Mouse (Mus musculus) embryonic facial prominence, embryonic 13.5 days (tissue): ENCODE measurements around the gene Lims1. TPM values are rescaled to one million over a fixed set of nuclear protein-coding genes. Genes with fewer than 3 reads are reported as not detected.

ENCODE experiments used
- ATAC-seq: fragments of 200-750 bp; cut with Nextera tagmentation; 2 replicates; pipeline ENCODE4 v1.8.0; 2017; ENCODE audit warnings: low read depth; ENCODE audit not compliant: insufficient number of reproducible peaks, insufficient read depth, low FRiP score, low TSS enrichment
- H3K27ac ChIP-seq: fragments of 300-500 bp; sonication (generic); 2 replicates; pipeline ENCODE4 v1.5.1; 2015; ENCODE audit warnings: moderate library complexity, mild to moderate bottlenecking, inconsistent platforms
- H3K27me3 ChIP-seq: fragments of 300-500 bp; sonication (generic); 2 replicates; pipeline ENCODE4 v1.6.1; 2015; ENCODE audit warnings: mild to moderate bottlenecking, inconsistent platforms
- H3K36me3 ChIP-seq: fragments of 300-500 bp; sonication (generic); 2 replicates; pipeline ENCODE4 v1.6.1; 2015; ENCODE audit warnings: mild to moderate bottlenecking, inconsistent platforms
- H3K4me1 ChIP-seq: fragments of 300-500 bp; sonication (generic); 2 replicates; pipeline ENCODE4 v1.6.1; 2015; ENCODE audit warnings: inconsistent platforms
- H3K4me2 ChIP-seq: fragments of 300-500 bp; sonication (generic); 2 replicates; pipeline ENCODE4 v1.6.1; 2015; ENCODE audit warnings: moderate library complexity, mild to moderate bottlenecking, inconsistent platforms
- H3K4me3 ChIP-seq: fragments of 300-500 bp; sonication (generic); 2 replicates; pipeline ENCODE4 v1.5.1; 2015; ENCODE audit warnings: mild to moderate bottlenecking, inconsistent platforms
- H3K9ac ChIP-seq: fragments of 300-500 bp; sonication (generic); 2 replicates; pipeline ENCODE4 v1.6.1; 2015; ENCODE audit warnings: mild to moderate bottlenecking, inconsistent platforms
- H3K9me3 ChIP-seq: fragments of 300-500 bp; sonication (generic); 2 replicates; pipeline ENCODE4 v1.6.1; 2016; ENCODE audit warnings: inconsistent platforms
- WGBS: fragments of 180-500 bp; shearing (Covaris S2); methylation state at CpG from one replicate; pipeline ENCODE4 v1.1.7; 2015; ENCODE audit warnings: mixed read lengths; 5-methylcytosine and 5-hydroxymethylcytosine counted together
- polyA plus RNA-seq: library from polyadenylated mRNA; unstranded; fragments of >200 nt; fragmentation: Nextera tagmentation; extraction: Ambion mirVana; gene quantifications from 2 replicates; pipeline ENCODE4 v1.2.1, GENCODE M21; 2015

The Lims1 gene
- polyA plus RNA-seq, 1 experiment from 2014 or later = 126 TPM

DNA sequence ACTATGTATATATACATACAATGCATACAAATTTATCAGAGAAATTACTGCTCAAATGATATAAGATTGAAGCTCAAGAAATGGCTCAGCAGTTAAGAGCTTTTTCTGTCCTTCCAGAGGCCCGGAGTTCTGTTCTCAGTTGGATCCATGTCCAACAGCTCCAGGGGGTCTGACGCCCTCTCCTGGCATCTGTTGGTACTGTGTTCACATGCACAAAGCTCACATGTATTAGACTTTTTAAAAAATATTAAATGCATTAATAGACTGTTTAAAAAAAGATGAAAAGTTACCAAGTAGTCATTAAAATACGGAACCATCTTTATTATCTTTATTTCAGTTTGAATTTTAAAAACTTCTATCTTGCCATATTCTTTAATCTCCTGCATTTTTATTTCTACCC lies 65.4 kb downstream of the Lims1 start:
- no peaks in the 10 kb centered on the region for H3K9me3 ChIP-seq
- ATAC-seq = no peak
- H3K4me1 ChIP-seq = peaks cover 5% of the 10 kb centered on the region; the same call in 1 of the 2 replicates
- H3K36me3 ChIP-seq = no peaks in the 10 kb centered on the region
- no peak overlapping the region for H3K4me2 ChIP-seq
- no peak overlapping the region for H3K27ac ChIP-seq
- H3K27me3 ChIP-seq = no peaks in the 10 kb centered on the region
- WGBS = 88% methylated on average over 3 of the region's 3 CpGs
- H3K4me3 ChIP-seq = no peak overlapping the region
- H3K9ac ChIP-seq = no peak overlapping the region

DNA sequence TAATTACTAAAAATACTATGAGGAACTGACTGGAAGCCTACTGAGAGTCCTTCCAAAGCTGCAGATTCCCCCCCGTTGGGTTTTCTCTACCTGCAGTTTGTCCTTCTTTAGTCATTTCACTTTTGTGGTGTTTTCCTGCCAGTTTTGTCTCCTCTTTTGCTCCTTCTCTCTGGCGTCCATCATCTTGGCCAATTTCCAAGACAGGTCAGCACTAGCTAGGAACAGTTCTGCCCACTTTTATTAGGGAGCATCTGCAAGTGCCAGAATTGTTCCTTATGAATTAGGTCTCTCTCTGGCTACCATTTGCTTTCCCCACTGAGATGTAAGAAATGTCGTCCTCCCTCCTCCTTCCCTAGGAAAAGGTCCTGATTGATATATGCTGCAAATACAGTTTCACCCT lies 65.9 kb downstream of the Lims1 start:
- Histone ChIP-seq H3K27me3 (no peaks in the 10 kb centered on the region), H3K36me3 (no peaks in the 10 kb centered on the region), H3K9ac (no peak overlapping the region), H3K4me3 (no peak overlapping the region), H3K27ac (no peak overlapping the region), H3K4me1 (peaks cover 5% of the 10 kb centered on the region; the same call in 1 of the 2 replicates), H3K9me3 (no peaks in the 10 kb centered on the region), H3K4me2 (no peak overlapping the region)
- WGBS = 84% methylated on average over 3 of the region's 3 CpGs
- ATAC-seq = no peak

DNA sequence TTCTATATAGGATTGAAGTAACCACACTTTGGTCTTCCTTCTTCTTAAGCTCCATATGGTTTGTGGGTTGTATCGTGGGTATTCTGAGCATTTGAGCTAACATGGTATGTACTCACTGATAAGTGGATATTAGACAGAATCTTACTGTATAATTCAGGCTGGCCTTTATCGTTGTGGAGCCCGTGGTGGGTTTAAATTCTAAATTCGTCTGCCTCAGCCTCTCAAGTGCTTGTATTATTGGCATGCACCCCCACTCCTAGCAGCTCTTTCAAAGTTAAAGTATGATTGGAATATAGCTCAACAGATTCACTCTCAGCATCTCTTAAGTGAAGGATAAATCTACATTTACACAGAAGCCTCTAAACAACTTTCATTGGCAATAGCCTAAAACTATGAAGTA lies 69.2 kb downstream of the Lims1 start:
- Histone ChIP-seq H3K9me3 (no peaks in the 10 kb centered on the region), H3K27ac (no peak overlapping the region), H3K36me3 (no peaks in the 10 kb centered on the region), H3K4me1 (no peaks in the 10 kb centered on the region), H3K27me3 (no peaks in the 10 kb centered on the region), H3K4me3 (no peak overlapping the region), H3K9ac (no peak overlapping the region), H3K4me2 (no peak overlapping the region)
- ATAC-seq = no peak
- 79% methylated on average over 4 of the region's 4 CpGs for WGBS

DNA sequence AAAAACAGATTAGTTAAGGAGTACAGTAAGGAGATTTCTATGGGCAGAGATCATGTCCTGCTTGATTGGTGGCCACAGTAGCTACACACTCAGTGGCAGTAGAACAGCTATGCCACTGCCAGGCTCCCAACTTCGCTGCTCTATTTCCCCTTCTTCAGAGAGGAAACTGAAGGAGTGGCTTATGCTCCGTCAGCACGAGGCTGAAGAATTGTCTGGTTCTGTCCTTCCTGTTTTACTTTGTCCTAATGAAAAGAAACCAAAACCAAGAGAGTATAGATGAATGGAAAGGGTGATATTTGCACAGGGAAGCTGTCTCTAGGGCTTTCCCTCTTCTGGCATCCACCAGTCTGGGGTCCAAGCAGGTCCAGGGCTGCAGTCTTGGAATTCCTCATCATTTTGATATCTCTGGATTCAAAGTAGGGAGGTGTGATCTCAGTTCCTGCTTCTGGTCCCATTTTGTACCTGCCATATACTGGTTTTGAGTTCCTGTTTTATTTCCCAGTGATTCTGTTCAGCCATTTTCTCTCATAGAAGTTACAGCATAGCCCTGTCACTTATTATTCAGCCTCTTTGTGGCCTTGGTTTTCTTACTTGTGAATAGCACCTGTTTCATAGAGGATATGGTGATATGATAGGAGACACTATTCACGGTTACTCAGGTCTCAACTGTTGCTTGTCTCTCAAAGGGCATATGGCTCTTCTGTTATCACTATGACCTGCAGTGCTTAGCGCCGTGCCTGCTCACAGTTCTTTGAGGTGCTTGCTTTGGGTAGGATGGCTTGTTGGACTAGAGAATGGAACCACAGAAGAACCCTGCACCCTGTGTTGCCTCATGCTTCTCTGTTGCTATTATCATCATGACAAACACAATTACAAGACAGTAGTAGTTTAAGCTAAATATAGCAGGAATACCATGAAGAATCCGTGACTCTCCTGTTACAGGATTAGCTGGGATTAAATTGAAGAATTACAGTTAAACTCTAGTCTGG lies 70.1 kb downstream of the Lims1 start:
- Histone ChIP-seq H3K27me3 (no peaks in the 10 kb centered on the region), H3K9me3 (no peaks in the 10 kb centered on the region), H3K27ac (no peak overlapping the region), H3K4me2 (no peak overlapping the region), H3K9ac (no peak overlapping the region), H3K4me1 (no peaks in the 10 kb centered on the region), H3K36me3 (no peaks in the 10 kb centered on the region), H3K4me3 (no peak overlapping the region)
- 85% methylated on average over 7 of the region's 7 CpGs for WGBS
- ATAC-seq = no peak

GRCm38 (mm10) chr10:58394170-58394569 lies 70.9 kb downstream of the Lims1 start:
- no peak overlapping the region for H3K4me3 ChIP-seq
- H3K27me3 ChIP-seq = no peaks in the 10 kb centered on the region
- peaks cover 4% of the 10 kb centered on the region; the same call in 1 of the 2 replicates for H3K36me3 ChIP-seq
- H3K27ac ChIP-seq = no peak overlapping the region
- H3K4me2 ChIP-seq = no peak overlapping the region
- WGBS = 75% methylated on average over 10 of the region's 10 CpGs
- ATAC-seq = no peak
- no peaks in the 10 kb centered on the region for H3K4me1 ChIP-seq
- H3K9me3 ChIP-seq = no peaks in the 10 kb centered on the region
- no peak overlapping the region for H3K9ac ChIP-seq

- ATAC-seq = no peak
- H3K27me3 ChIP-seq = no peaks in the 10 kb centered on the region
- H3K4me1 ChIP-seq = no peaks in the 10 kb centered on the region
- H3K9me3 ChIP-seq = no peaks in the 10 kb centered on the region
- H3K36me3 ChIP-seq = peaks cover 9% of the 10 kb centered on the region; the same call in 1 of the 2 replicates
- no peak overlapping the region for H3K4me3 ChIP-seq
- 90% methylated on average over 4 of the region's 4 CpGs for WGBS
- no peak overlapping the region for H3K9ac ChIP-seq
- H3K27ac ChIP-seq = no peak overlapping the region
- H3K4me2 ChIP-seq = no peak overlapping the region
These were observed 72.0 kb downstream of the Lims1 start for GRCm38 (mm10) chr10:58395315-58395714.

DNA sequence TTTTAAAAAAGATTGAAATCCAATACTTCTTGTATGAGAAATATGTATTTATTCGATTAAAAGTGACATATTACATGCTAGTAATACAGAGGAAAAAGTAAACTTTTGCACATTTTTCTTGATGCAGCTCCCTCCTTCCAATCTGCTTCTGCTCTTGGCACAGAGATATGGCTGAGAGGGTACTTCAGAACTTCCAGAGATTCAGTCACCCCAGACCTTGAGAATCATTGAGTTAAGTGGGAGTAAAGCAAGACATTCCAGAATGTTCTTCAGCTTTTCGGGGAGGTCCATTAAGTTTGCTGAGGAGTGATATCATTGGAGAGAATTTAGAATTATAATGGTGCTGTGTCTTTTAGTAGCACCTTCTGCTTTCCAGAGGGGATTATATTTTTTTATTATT lies 72.5 kb downstream of the Lims1 start:
- no peak for ATAC-seq
- WGBS = 92% methylated on average over 2 of the region's 2 CpGs
- Histone ChIP-seq H3K9ac (no peak overlapping the region), H3K4me3 (no peak overlapping the region), H3K27me3 (no peaks in the 10 kb centered on the region), H3K4me1 (no peaks in the 10 kb centered on the region), H3K36me3 (peaks cover 9% of the 10 kb centered on the region; the same call in 1 of the 2 replicates), H3K9me3 (no peaks in the 10 kb centered on the region), H3K27ac (no peak overlapping the region), H3K4me2 (no peak overlapping the region)

DNA sequence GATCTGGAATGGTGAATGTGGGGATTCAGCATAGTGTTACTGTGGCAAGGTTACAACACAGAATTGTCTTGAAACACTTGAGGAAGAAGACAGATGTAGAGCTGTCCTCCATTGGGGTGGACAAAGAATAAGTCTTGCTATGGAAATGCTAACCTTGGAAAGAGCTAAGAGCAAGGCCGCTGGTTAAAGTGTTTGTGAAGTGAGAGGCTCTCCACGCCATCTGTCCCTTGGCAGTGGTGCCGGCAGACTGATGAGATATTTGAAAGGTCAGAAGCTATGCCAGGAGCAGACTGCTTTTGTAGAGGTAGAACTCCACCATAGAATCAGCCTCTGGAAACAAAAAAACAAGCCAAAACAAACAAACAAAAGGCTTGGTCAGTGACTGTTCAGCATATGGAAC lies 73.3 kb downstream of the Lims1 start:
- 87% methylated on average over 3 of the region's 3 CpGs for WGBS
- no peak for ATAC-seq
- H3K4me2 ChIP-seq = no peak overlapping the region

GRCm38 (mm10) chr10:58398941-58399340 lies 75.7 kb downstream of the Lims1 start:
- Histone ChIP-seq H3K36me3 (peaks cover 27% of the 10 kb centered on the region), H3K9me3 (no peaks in the 10 kb centered on the region), H3K4me2 (no peak overlapping the region), H3K9ac (no peak overlapping the region), H3K4me3 (no peak overlapping the region), H3K27me3 (no peaks in the 10 kb centered on the region), H3K4me1 (no peaks in the 10 kb centered on the region), H3K27ac (no peak overlapping the region)
- ATAC-seq = no peak
- 93% methylated on average over 8 of the region's 8 CpGs for WGBS

More for the DNA sequence above, 73.3 kb downstream of the Lims1 start:
- Histone ChIP-seq H3K27me3 (no peaks in the 10 kb centered on the region), H3K9me3 (no peaks in the 10 kb centered on the region), H3K4me1 (no peaks in the 10 kb centered on the region), H3K9ac (no peak overlapping the region), H3K4me3 (no peak overlapping the region), H3K36me3 (peaks cover 17% of the 10 kb centered on the region), H3K27ac (no peak overlapping the region)

- H3K4me1 ChIP-seq = no peaks in the 10 kb centered on the region
- ATAC-seq = no peak
- peaks cover 36% of the 10 kb centered on the region for H3K36me3 ChIP-seq
- no peaks in the 10 kb centered on the region for H3K27me3 ChIP-seq
- H3K9me3 ChIP-seq = no peaks in the 10 kb centered on the region
- no peak overlapping the region for H3K4me3 ChIP-seq
- WGBS = 81% methylated on average over 3 of the region's 3 CpGs
- H3K27ac ChIP-seq = no peak overlapping the region
- H3K4me2 ChIP-seq = no peak overlapping the region
- H3K9ac ChIP-seq = no peak overlapping the region
These were observed 78.6 kb downstream of the Lims1 start for GRCm38 (mm10) chr10:58401838-58402237.

DNA sequence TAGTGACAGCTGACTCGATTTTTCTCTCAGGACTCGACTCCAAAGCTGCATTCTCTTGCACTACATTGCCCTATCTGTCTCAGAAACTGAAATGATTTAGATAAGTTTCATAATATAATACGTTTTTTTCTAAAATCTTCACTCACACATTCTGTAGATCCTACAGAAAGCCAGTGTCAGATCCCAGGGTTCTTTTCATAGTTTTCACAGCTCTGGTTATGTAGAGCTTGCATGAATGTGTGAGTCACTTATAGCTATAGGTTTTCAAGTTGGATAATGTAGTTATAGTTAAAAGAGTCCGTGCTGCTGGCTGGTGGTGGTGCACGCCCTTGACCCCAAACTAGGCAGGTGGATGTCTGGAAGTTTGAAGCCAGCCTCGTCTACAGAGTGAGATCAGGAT lies 81.4 kb downstream of the Lims1 start:
- Histone ChIP-seq H3K4me2 (no peak overlapping the region), H3K9ac (no peak overlapping the region), H3K27me3 (no peaks in the 10 kb centered on the region), H3K4me1 (no peaks in the 10 kb centered on the region), H3K4me3 (no peak overlapping the region), H3K27ac (no peak overlapping the region), H3K36me3 (peaks cover 42% of the 10 kb centered on the region), H3K9me3 (no peaks in the 10 kb centered on the region)
- 85% methylated on average over 6 of the region's 6 CpGs for WGBS
- no peak for ATAC-seq

GRCm38 (mm10) chr10:58405285-58405948 lies 82.2 kb downstream of the Lims1 start:
- Histone ChIP-seq H3K9ac (no peak overlapping the region), H3K4me3 (no peak overlapping the region), H3K27ac (no peak overlapping the region), H3K9me3 (no peaks in the 10 kb centered on the region), H3K27me3 (no peaks in the 10 kb centered on the region), H3K4me1 (no peaks in the 10 kb centered on the region), H3K4me2 (no peak overlapping the region), H3K36me3 (peaks cover 49% of the 10 kb centered on the region)
- ATAC-seq = no peak
- 88% methylated on average over 4 of the region's 4 CpGs for WGBS
